Mouse (Mus musculus) heart, adult 2 months (tissue): Measurements from ENCODE around the gene Ppid. TPM values are rescaled to one million over a fixed set of nuclear protein-coding genes. Genes with fewer than 3 reads are reported as not detected.

ENCODE experiments used
- DNase-seq, 2 experiments: peaks; one replicate each; pipeline ENCODE4 v3.0.0; 2021
- H3K27ac ChIP-seq: fragments of 200-600 bp; 2 replicates; pipeline ENCODE4 v1.8.1; 2022
- H3K27me3 ChIP-seq: fragments of 200-500 bp; 2 replicates; pipeline ENCODE4 v1.6.1; 2012; ENCODE audit warnings: mild to moderate bottlenecking, low read length, inconsistent platforms, mixed read lengths; ENCODE audit not compliant: control insufficient read depth, insufficient read depth
- H3K36me3 ChIP-seq: fragments of 200-500 bp; 2 replicates; pipeline ENCODE4 v1.6.1; 2012; ENCODE audit warnings: low read length, inconsistent platforms; ENCODE audit not compliant: control insufficient read depth, insufficient read depth
- H3K4me1 ChIP-seq: fragments of 200-500 bp; 2 replicates; pipeline ENCODE4 v1.6.1; 2011; ENCODE audit warnings: low read length; ENCODE audit not compliant: control insufficient read depth, insufficient read depth
- H3K4me3 ChIP-seq: fragments of 200-600 bp; 2 replicates; pipeline ENCODE4 v1.8.1; 2022
- H3K79me2 ChIP-seq: fragments of 200-500 bp; replicated peaks from 2 replicates; pipeline ENCODE4 v1.6.1; 2012; ENCODE audit warnings: mild to moderate bottlenecking, inconsistent platforms, low read length, moderate library complexity, mixed read lengths; ENCODE audit not compliant: control insufficient read depth, insufficient read depth
- H3K9ac ChIP-seq: fragments of 200-500 bp; 2 replicates; pipeline ENCODE4 v1.6.1; 2012; ENCODE audit warnings: low read depth, mild to moderate bottlenecking, control low read depth, inconsistent platforms, low read length, mixed read lengths
- CTCF ChIP-seq: fragments of 200-600 bp; IDR thresholded peaks from 2 replicates; pipeline ENCODE4 v1.8.1; 2022; ENCODE audit warnings: antibody characterized with exemption, mild to moderate bottlenecking, moderate library complexity
- EP300 ChIP-seq: fragments of 200-500 bp; IDR thresholded peaks from 2 replicates; pipeline ENCODE4 v1.6.1; 2011; ENCODE audit warnings: low read depth, low read length, control low read depth; ENCODE audit not compliant: insufficient read depth
- POLR2A ChIP-seq: fragments of 200-500 bp; IDR thresholded peaks from 2 replicates; pipeline ENCODE4 v1.6.1; 2011; ENCODE audit warnings: mild to moderate bottlenecking, low read depth, low read length, control low read depth; ENCODE audit not compliant: insufficient read depth
- WGBS: fragments of 180-500 bp; shearing (Covaris S2); methylation state at CpG from one replicate; pipeline ENCODE4 v1.1.7; 2018; 5-methylcytosine and 5-hydroxymethylcytosine counted together
- intact Hi-C: fragments of 180-260 bp; cut with DNase I; formaldehyde crosslinking; loops from one replicate; pipeline ENCODE4 v1.15.1; 2025
- polyA plus RNA-seq: library from polyadenylated mRNA; depleted of rRNA; stranded (reverse); fragments of >200 nt; gene quantifications from 2 replicates; pipeline ENCODE4 v1.2.3, GENCODE M21; 2012
- total RNA-seq, 2 experiments: library from RNA; stranded (reverse); gene quantifications; 2 replicates each; pipeline ENCODE4 v1.2.3; 2021

The Ppid gene
- total and polyA plus RNA-seq, 3 experiments = 8.9 to 42.9 (median 39.9) TPM

DNA sequence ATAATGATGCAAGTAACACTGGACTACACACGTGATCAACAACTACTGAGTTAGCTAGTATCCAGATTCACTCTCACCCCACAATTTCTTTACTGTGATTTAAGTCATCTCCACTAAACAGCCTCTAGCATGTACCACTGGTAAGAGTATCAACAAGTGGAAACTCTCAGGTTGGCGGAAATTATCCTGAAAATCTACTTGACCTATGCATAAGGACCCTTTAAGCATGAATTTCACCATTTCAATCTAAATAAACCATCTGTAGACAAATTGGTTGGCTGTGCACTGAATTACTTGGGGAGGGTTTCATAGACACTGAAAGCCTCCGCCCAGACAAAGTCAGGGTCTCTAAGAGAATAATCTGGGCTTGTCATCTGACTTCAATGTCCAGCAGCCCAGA, 37.4 kb upstream of the Ppid start:
- peaks cover 2% of the 10 kb centered on the region; the same call in 1 of the 2 replicates for H3K36me3 ChIP-seq
- 94% methylated on average over 3 of the region's 3 CpGs for WGBS

DNA sequence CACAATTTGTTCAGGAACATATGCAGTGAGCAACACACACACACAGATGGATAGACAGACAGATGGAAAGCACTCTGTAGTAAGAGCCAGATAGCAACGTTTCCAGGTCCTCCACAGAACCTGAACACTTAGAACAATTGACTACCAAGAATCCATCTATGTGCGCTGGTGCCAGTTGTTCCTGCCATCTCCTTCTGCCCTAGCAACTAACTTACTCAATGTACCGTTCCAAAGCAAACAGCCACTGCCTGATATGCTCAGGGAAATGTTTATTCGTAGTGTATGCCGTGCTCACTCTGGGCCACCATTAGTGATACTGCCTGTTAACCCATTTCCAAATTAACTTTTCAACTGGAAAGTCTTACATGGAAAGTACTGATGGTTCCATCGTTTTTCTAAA, 36.1 kb upstream of the Ppid start:
- H3K4me1 ChIP-seq = peaks cover 9% of the 10 kb centered on the region
- intact Hi-C loops = no loop called here
- H3K79me2 ChIP-seq = peaks cover 11% of the 10 kb centered on the region
- TF ChIP-seq POLR2A (no peak), CTCF (no peak), EP300 (no peak)
- WGBS = 62% methylated on average over 6 of the region's 6 CpGs
- H3K36me3 ChIP-seq = peaks cover 3% of the 10 kb centered on the region
- no peak for DNase-seq
- no peak overlapping the region for H3K9ac ChIP-seq
- H3K4me3 ChIP-seq = no peak overlapping the region
- no peak overlapping the region for H3K27ac ChIP-seq
- no peaks in the 10 kb centered on the region for H3K27me3 ChIP-seq

More for the DNA sequence above, 37.4 kb upstream of the Ppid start:
- no peak for DNase-seq
- Histone ChIP-seq H3K79me2 (peaks cover 11% of the 10 kb centered on the region), H3K9ac (no peak overlapping the region), H3K4me3 (no peak overlapping the region), H3K4me1 (peaks cover 6% of the 10 kb centered on the region), H3K27ac (no peak overlapping the region), H3K27me3 (no peaks in the 10 kb centered on the region)
- intact Hi-C loops = no loop called here
- TF ChIP-seq EP300 (no peak), CTCF (no peak), POLR2A (no peak)

- DNase-seq = peak in 1 of 2 experiments; percentile 29
- H3K79me2 ChIP-seq = peaks cover 7% of the 10 kb centered on the region
- no peak overlapping the region; the same call in 1 of the 2 replicates for H3K9ac ChIP-seq
- 33% methylated on average over 9 of the region's 9 CpGs for WGBS
- no peak overlapping the region for H3K4me3 ChIP-seq
- H3K27ac ChIP-seq = peak overlapping the region; percentile 68
- peaks cover 2% of the 10 kb centered on the region; the same call in 1 of the 2 replicates for H3K36me3 ChIP-seq
- no peaks in the 10 kb centered on the region for H3K27me3 ChIP-seq
- peaks cover 9% of the 10 kb centered on the region for H3K4me1 ChIP-seq
- intact Hi-C loops = no loop called here
- TF ChIP-seq EP300 (no peak), CTCF (0 out of 2 replicates have a peak, but pooled peaks have one; percentile 10), POLR2A (no peak)
Observed at GRCm38 (mm10) chr3:79559021-79559772, 31.9 kb upstream of the Ppid start.

DNA sequence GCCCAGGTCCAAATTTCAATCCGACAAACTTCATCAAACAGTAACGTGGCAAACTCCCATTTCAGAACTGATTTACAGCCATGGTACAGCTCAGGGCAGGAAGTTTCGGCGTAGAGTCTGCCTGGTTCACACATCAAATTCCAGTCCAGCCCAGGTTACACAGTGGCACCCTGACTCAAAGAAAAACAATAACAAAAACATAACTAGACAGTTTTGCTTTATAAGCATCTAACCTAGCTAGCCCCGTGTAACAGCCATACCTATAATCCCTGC, 31.4 kb upstream of the Ppid start:
- Histone ChIP-seq H3K27ac (peak overlapping the region; percentile 68), H3K4me3 (no peak overlapping the region)

DNA sequence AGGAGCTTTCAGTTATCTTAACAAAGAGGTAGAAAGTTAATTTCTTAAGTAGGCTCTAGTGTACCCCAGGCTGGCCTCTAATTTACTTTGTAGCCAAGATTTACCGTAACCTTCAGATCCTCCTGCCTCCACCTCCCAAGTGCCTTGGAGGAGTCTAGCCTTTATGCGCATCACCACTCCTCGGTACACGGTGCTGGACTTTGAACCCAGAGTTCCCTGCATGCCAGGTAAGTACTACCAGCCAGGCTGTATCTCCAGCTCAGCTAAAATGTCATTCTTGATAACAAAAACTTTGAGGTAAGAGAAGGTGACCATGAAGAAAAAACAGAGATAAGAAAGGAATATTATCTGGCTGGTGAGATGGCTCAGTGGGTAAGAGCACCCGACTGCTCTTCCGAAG, 30.6 kb upstream of the Ppid start:
- H3K79me2 ChIP-seq = peaks cover 2% of the 10 kb centered on the region; the same call in 1 of the 2 replicates
- peaks cover 13% of the 10 kb centered on the region for H3K4me1 ChIP-seq
- peaks cover 2% of the 10 kb centered on the region; the same call in 1 of the 2 replicates for H3K36me3 ChIP-seq
- H3K27ac ChIP-seq = no peak overlapping the region
- H3K27me3 ChIP-seq = no peaks in the 10 kb centered on the region
- 96% methylated on average over 6 of the region's 6 CpGs for WGBS
- no peak overlapping the region for H3K9ac ChIP-seq
- H3K4me3 ChIP-seq = no peak overlapping the region
- TF ChIP-seq CTCF (no peak), EP300 (no peak)
- intact Hi-C loops = no loop called here
- no peak for DNase-seq

More for the DNA sequence above, 31.4 kb upstream of the Ppid start:
- peaks cover 4% of the 10 kb centered on the region; the same call in 1 of the 2 replicates for H3K79me2 ChIP-seq
- DNase-seq = no peak
- WGBS = 40% methylated on average over 5 of the region's 5 CpGs
- H3K36me3 ChIP-seq = peaks cover 2% of the 10 kb centered on the region; the same call in 1 of the 2 replicates
- intact Hi-C loops = no loop called here
- no peak overlapping the region for H3K9ac ChIP-seq
- TF ChIP-seq EP300 (no peak), CTCF (no peak), POLR2A (no peak)
- no peaks in the 10 kb centered on the region for H3K27me3 ChIP-seq
- H3K4me1 ChIP-seq = peaks cover 10% of the 10 kb centered on the region

DNA sequence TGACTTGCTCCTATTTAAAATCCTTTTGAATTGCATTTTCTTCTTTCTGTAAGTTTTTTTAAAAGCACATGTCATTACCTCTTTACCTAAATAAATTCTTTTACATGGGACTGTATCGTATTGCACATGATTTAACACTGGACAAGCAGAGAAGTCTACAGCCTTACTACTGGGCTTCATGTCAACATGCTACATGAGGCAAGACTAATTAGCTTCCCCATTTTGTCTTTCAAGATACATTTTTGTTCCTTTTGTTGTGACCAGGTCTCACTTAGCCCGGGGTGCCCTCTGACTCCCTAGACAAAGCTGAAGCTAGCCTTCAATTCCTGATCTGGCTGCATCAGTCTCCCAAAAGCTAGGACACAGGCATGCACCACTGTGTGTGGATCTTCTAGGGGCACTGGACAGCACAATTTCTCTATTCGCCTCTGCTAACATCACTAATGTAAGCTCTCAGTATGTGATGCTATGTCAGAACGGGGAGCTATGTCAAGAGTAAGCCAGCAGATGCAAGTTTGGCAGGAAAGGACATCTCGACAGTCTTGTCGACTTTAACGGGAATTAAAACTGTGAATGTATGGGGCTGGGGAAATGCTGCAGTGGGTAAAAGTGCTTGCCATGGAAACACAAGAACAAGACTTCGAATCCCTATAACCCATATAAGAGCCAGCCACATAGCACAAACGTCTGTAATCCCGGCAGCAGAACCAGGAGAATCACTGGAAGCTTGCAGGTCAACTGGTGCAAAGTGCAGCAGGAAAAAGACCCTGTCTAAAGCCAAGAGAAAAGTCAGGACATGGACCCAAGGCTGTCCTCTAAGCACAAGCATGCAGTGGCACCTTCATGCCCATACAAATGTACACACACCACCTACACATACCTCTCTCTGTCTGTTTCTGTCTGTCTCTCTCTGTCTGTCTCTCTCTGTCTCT, 29.1 kb upstream of the Ppid start:
- TF ChIP-seq POLR2A = no peak
- no peak for TF ChIP-seq CTCF
- TF ChIP-seq EP300 = no peak
- Histone ChIP-seq H3K79me2 (peaks cover 2% of the 10 kb centered on the region), H3K36me3 (peaks cover 2% of the 10 kb centered on the region; the same call in 1 of the 2 replicates), H3K27ac (no peak overlapping the region), H3K9ac (no peak overlapping the region), H3K4me3 (no peak overlapping the region), H3K27me3 (no peaks in the 10 kb centered on the region), H3K4me1 (peaks cover 13% of the 10 kb centered on the region)
- DNase-seq = no peak
- intact Hi-C loops = no loop called here
- 71% methylated on average over 10 of the region's 10 CpGs for WGBS
